Mouse (Mus musculus) stomach, embryonic 16.5 days (tissue): ENCODE results near the gene Gtf2ird1. TPM values are rescaled to one million over a fixed set of nuclear protein-coding genes. Genes with fewer than 3 reads are reported as not detected.

Source experiments
- ATAC-seq: fragments of 200-750 bp; cut with Nextera tagmentation; 2 replicates; pipeline ENCODE4 v1.8.0; 2017; ENCODE audit warnings: moderate number of reproducible peaks, moderate TSS enrichment; ENCODE audit not compliant: insufficient read depth, low FRiP score
- H3K27ac ChIP-seq: fragments of 300-500 bp; sonication (generic); 2 replicates; pipeline ENCODE4 v1.5.1; 2014; ENCODE audit warnings: low read length
- H3K27me3 ChIP-seq: fragments of 300-500 bp; sonication (generic); 2 replicates; pipeline ENCODE4 v1.6.1; 2014; ENCODE audit warnings: low read length, control low read depth, mixed read lengths; ENCODE audit not compliant: control insufficient read depth, insufficient read depth
- H3K36me3 ChIP-seq: fragments of 300-500 bp; sonication (generic); 2 replicates; pipeline ENCODE4 v1.6.1; 2014; ENCODE audit warnings: low read length; ENCODE audit not compliant: control insufficient read depth, insufficient read depth
- H3K4me1 ChIP-seq: fragments of 300-500 bp; sonication (generic); 2 replicates; pipeline ENCODE4 v1.6.1; 2014; ENCODE audit warnings: low read length, control low read depth, mixed read lengths; ENCODE audit not compliant: control insufficient read depth, insufficient read depth
- H3K4me2 ChIP-seq: fragments of 300-500 bp; sonication (generic); 2 replicates; pipeline ENCODE4 v1.6.1; 2014; ENCODE audit warnings: low read depth, low read length, mixed read lengths
- H3K4me3 ChIP-seq: fragments of 300-500 bp; sonication (generic); replicated peaks from 2 replicates; pipeline ENCODE4 v1.5.1; 2014; ENCODE audit warnings: mild to moderate bottlenecking, low read length
- H3K9ac ChIP-seq: fragments of 300-500 bp; sonication (generic); 2 replicates; pipeline ENCODE4 v1.6.1; 2014; ENCODE audit warnings: low read length
- H3K9me3 ChIP-seq: fragments of 300-500 bp; sonication (generic); replicated peaks from 2 replicates; pipeline ENCODE4 v1.6.1; 2016; ENCODE audit warnings: low read length, control low read depth; ENCODE audit not compliant: control insufficient read depth
- WGBS: fragments of 180-500 bp; shearing (Covaris S2); extraction: QIAGEN DNeasy Blood & Tissue Kit; methylation state at CpG from one replicate; pipeline ENCODE4 v1.1.7; 2014; 5-methylcytosine and 5-hydroxymethylcytosine counted together
- polyA plus RNA-seq: library from polyadenylated mRNA; unstranded; fragments of >200 nt; fragmentation: Nextera tagmentation; extraction: Ambion mirVana; gene quantifications from 2 replicates; pipeline ENCODE4 v1.2.1, GENCODE M21; 2015

Gene Gtf2ird1
- polyA plus RNA-seq, 1 experiment from 2014 or later: 75.0 TPM

DNA sequence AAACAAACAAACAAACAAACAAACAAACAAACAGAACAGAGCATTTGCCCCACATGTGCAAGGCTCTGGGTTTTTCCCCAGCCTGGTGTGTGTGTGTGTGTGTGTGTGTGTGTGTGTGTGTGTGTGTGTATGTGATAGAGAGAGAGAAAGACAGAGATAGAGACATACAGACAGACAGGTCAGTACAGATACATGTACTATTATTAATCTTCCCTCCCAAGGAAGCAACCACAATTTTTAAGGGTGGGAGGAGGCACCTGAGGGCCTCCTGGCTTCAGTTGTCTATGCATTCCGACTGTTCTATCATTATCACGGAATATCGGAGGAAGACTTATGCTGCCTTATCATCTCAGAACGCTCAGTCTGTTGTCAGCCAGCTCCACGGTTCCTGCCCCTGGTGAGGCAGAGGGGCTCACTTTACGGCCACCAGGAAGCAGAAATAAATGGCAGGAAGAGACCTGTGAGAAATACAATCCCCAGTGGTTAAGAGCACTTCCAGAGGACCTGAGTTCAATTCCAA, 128.0 kb downstream of the Gtf2ird1 start:
- H3K36me3 ChIP-seq: no peaks in the 10 kb centered on the region
- no peak overlapping the region for H3K27ac ChIP-seq
- no peak overlapping the region for H3K9ac ChIP-seq
- WGBS: 74% methylated on average over 6 of the region's 6 CpGs
- no peak overlapping the region for H3K4me2 ChIP-seq
- 0 out of 2 replicates have a peak, but pooled peaks cover 4% of the 10 kb centered on the region for H3K4me1 ChIP-seq
- no peak overlapping the region for H3K4me3 ChIP-seq
- H3K9me3 ChIP-seq: no peaks in the 10 kb centered on the region
- no peaks in the 10 kb centered on the region for H3K27me3 ChIP-seq
- ATAC-seq: no peak

GRCm38 (mm10) chr5:134325856-134326566, 130.5 kb downstream of the Gtf2ird1 start:
- Histone ChIP-seq H3K4me2 (no peak overlapping the region), H3K27ac (peak overlapping the region; percentile 43), H3K9me3 (no peaks in the 10 kb centered on the region), H3K27me3 (no peaks in the 10 kb centered on the region), H3K36me3 (no peaks in the 10 kb centered on the region), H3K4me1 (0 out of 2 replicates have a peak, but pooled peaks cover 4% of the 10 kb centered on the region), H3K9ac (no peak overlapping the region), H3K4me3 (no peak overlapping the region)
- 45% methylated on average over 13 of the region's 13 CpGs for WGBS
- ATAC-seq: peak; percentile 72; the same call in 1 of the 2 replicates

GRCm38 (mm10) chr5:134323869-134324268, 132.6 kb downstream of the Gtf2ird1 start:
- Histone ChIP-seq H3K4me1 (0 out of 2 replicates have a peak, but pooled peaks cover 4% of the 10 kb centered on the region), H3K9me3 (no peaks in the 10 kb centered on the region), H3K36me3 (no peaks in the 10 kb centered on the region), H3K27me3 (no peaks in the 10 kb centered on the region), H3K4me3 (no peak overlapping the region), H3K4me2 (no peak overlapping the region), H3K27ac (0 out of 2 replicates have a peak overlapping the region, but pooled peaks have one; percentile 7), H3K9ac (no peak overlapping the region)
- 25% methylated on average over 2 of the region's 2 CpGs for WGBS
- no peak for ATAC-seq

- WGBS: 83% methylated on average over 13 of the region's 13 CpGs
- Histone ChIP-seq H3K4me3 (no peak overlapping the region), H3K4me2 (no peak overlapping the region), H3K27me3 (no peaks in the 10 kb centered on the region), H3K4me1 (0 out of 2 replicates have a peak, but pooled peaks cover 4% of the 10 kb centered on the region), H3K27ac (no peak overlapping the region), H3K9me3 (no peaks in the 10 kb centered on the region), H3K36me3 (no peaks in the 10 kb centered on the region), H3K9ac (no peak overlapping the region)
- no peak for ATAC-seq
These were observed 133.2 kb downstream of the Gtf2ird1 start for GRCm38 (mm10) chr5:134323311-134323710.

- ATAC-seq: no peak
These were observed 134.2 kb downstream of the Gtf2ird1 start for GRCm38 (mm10) chr5:134322355-134322754.

DNA sequence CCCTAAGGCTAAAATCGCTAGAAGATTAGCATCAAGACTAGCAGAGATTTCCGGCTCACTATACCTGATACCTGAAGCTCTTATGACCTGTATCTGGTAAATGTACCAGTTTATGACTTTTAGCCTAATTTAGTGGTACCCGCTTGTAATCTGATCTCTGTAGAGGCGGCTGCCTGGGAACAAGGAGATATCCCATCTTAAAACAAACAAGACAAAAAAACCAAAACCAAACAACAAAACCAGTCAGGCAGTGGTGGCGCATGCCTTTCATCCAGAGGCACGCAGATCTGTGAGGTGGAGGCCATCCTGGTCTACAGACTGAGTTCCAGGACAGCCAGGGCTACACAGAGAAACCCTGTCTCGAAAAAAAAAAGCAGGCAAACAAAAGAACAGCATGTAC, 134.8 kb downstream of the Gtf2ird1 start:
- Histone ChIP-seq H3K27me3 (no peaks in the 10 kb centered on the region), H3K4me1 (peaks cover 6% of the 10 kb centered on the region), H3K4me3 (no peak overlapping the region), H3K9me3 (no peaks in the 10 kb centered on the region), H3K4me2 (no peak overlapping the region), H3K36me3 (no peaks in the 10 kb centered on the region), H3K9ac (no peak overlapping the region), H3K27ac (no peak overlapping the region)
- WGBS: 48% methylated on average over 7 of the region's 7 CpGs
- no peak for ATAC-seq

More at GRCm38 (mm10) chr5:134322355-134322754, 134.2 kb downstream of the Gtf2ird1 start:
- 67% methylated on average over 13 of the region's 13 CpGs for WGBS
- H3K9me3 ChIP-seq: no peaks in the 10 kb centered on the region
- no peaks in the 10 kb centered on the region for H3K27me3 ChIP-seq
- H3K9ac ChIP-seq: no peak overlapping the region
- no peak overlapping the region for H3K4me2 ChIP-seq
- H3K36me3 ChIP-seq: no peaks in the 10 kb centered on the region
- H3K27ac ChIP-seq: no peak overlapping the region
- H3K4me1 ChIP-seq: 0 out of 2 replicates have a peak, but pooled peaks cover 4% of the 10 kb centered on the region
- no peak overlapping the region for H3K4me3 ChIP-seq

DNA sequence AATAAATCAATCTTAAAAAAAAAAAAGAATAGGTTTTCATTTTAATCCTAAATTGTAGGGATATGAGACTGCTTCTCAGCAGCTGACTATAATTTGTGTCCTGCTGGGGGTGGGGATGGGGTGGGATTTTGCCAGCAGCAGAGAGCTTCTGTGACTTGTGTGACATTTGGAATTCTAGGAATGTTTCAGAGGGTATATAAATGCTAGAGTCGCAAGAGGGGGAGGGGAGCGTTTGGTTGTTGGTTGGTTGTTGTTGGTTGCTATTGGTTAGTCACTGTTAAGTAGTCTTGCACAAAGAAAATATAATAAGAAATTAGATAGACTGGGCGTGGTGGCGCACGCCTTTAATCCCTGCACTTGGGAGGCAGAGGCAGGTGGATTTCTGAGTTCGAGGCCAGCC, 137.6 kb downstream of the Gtf2ird1 start:
- Histone ChIP-seq H3K4me3 (no peak overlapping the region), H3K4me1 (peaks cover 11% of the 10 kb centered on the region), H3K4me2 (no peak overlapping the region), H3K27me3 (no peaks in the 10 kb centered on the region), H3K36me3 (no peaks in the 10 kb centered on the region), H3K27ac (no peak overlapping the region), H3K9ac (no peak overlapping the region), H3K9me3 (no peaks in the 10 kb centered on the region)
- no peak for ATAC-seq
- 77% methylated on average over 6 of the region's 6 CpGs for WGBS

- no peak for ATAC-seq
- Histone ChIP-seq H3K4me1 (peaks cover 22% of the 10 kb centered on the region), H3K27ac (peak overlapping the region; percentile 100), H3K9me3 (no peaks in the 10 kb centered on the region), H3K36me3 (no peaks in the 10 kb centered on the region), H3K27me3 (no peaks in the 10 kb centered on the region), H3K4me3 (no peak overlapping the region), H3K4me2 (no peak overlapping the region), H3K9ac (no peak overlapping the region)
- 41% methylated on average over 7 of the region's 7 CpGs for whole genome bisulfite sequencing
These were observed 139.8 kb downstream of the Gtf2ird1 start for GRCm38 (mm10) chr5:134316721-134317120.

DNA sequence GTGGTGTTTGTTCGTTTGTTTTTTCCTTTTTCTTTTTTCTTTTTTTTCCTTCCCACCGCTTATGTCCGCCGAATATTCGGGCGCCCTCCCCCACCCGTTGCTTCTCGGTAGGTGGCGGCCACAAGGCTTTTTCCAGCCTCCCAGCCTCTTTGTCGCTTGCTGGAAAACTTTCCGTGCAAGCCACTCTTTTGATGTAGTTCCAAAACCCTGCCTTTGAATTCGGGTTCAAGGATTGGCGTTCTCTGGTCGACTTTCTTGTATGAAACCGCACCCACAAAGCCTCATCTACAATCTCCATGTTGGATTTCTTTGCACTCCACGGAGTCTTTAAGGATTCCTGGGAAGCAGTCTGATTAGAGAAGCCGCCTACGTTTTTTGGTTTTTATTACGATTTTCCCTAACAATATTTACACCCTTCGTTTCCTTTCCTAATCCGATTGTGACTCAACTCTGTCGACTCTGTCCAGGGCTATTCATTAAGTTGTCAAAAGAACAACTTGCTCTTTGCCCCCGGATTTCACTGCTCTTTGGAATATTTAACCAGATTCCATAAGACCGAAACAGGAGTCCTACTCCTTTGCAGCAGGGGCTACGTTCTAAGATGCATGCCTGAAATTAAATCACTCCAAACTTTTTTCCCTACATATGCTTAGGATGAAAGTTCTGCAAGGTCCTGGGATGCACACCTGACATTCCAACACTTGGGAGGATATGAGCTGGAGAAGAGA, 140.7 kb downstream of the Gtf2ird1 start:
- Histone ChIP-seq H3K9ac (peak overlapping the region; percentile 83), H3K4me1 (peaks cover 26% of the 10 kb centered on the region), H3K4me3 (peak overlapping the region; percentile 81), H3K27ac (peak overlapping the region; percentile 100), H3K4me2 (peak overlapping the region; percentile 69), H3K36me3 (no peaks in the 10 kb centered on the region), H3K27me3 (no peaks in the 10 kb centered on the region), H3K9me3 (no peaks in the 10 kb centered on the region)
- WGBS: 2% methylated on average over 25 of the region's 25 CpGs
- ATAC-seq: no peak
